Mouse (Mus musculus) MN1 (cell line): ENCODE measurements at regions not wholly inside any gene's neighbourhood (a gene's known extent, or its start where the extent isn't known, plus 50 kb on each side); places are given as distances from the start of the nearest gene placed in this dataset.

Experiments
- DNase-seq: peaks from one replicate; pipeline ENCODE4 v3.0.0-alpha.2; 2016; ENCODE audit warnings: low spot score

DNA sequence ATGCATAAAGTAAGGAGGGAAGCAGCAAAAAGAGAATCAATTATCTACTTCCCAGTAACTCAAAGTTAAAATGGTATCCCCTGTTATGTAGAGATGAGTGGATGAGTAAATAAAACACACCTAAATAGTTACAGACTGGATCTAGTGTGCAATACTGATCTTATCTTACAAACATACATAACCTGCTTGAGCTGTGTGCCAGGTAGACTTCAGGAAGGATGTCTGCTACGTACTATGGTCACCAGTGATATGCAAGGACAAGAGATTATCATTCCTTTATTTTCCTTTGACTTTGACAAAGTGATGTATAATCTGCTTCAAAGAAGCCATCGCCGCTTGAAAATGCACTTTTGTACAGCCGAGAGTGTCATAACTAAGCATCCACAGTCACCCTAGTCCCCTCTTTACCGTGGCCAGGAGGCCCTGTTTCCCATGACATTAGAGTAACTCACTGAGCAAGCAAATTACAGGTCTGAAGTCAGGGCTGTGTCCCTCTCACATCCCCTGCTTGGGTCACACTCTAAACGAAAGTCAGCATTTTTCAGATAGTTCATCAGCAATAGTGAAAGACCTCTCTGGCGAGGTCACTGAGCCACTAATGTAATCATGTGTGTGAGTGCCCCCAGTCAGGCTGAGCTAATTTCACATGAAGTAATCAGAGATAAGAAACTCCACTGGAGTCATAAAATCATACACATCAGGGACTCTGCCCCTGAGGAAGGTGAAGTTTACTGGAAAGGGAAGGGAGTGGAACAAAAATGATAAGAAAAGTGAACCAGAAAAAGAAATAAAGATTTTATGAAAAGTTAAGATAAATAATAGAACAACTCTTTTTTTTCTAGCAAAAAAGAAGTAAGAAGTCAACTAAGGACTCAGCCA, 929.8 kb upstream of the Gm7489 start:
- DNase-seq: no peak

DNA sequence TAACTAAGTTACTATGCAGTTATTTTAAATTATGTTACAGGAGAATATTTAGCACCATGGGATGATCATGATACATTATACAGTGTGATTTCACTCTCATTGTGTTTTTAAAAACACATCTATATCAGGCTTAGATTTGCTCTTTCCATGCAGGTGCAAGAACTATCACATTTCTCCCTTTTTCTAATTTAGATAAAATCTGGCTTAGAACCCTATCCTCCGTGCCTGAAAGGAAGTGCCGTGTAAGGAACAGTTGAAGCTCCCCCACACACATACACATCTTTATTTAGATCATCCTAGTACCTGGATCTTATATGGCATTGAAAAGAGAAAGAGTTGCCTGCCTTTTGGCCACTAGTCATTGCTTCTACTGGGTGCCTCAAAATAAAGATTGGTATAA, 925.0 kb upstream of the Gm7489 start:
- no peak for DNase-seq

DNA sequence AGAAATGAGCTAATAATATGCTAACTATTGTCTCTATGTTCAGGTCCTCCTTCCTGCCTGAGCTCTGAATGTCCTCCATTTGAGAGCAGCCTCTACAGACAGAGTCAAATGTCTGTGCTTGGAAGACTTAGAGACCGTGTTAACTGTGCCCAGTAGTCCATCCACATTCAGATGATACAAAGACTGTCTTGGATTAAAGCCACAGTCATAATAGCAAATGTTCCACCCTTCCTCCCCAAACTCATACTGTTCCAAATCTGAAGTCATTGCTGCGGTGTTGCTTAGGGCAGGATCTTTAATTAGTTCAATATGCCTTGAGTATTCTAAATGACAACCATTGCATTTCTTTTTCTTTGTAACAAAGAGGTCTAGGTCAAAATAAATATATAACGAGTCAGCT, 923.2 kb upstream of the Gm7489 start:
- no peak for DNase-seq

GRCm38 (mm10) chr15:52963918-52964317, 920.8 kb upstream of the Gm7489 start:
- DNase-seq: no peak

DNA sequence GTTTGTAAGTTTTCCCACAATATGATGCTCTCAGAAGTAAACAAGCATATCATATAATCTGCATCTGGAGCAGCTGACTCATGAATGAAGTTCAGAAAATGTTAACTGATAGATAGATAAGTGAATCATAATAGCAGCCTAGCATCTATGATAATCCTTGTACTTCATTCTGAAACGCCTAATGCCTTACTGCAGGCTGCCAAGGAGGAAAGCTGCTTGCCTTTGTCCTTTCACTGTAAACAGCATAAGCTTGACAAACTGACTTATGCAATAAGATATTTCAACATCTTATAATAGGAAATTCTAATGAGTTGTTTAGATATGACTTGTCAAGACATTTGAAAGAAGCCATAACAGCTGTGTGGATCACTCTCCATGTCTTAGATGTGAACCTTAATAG, 920.3 kb upstream of the Gm7489 start:
- DNase-seq: no peak

DNA sequence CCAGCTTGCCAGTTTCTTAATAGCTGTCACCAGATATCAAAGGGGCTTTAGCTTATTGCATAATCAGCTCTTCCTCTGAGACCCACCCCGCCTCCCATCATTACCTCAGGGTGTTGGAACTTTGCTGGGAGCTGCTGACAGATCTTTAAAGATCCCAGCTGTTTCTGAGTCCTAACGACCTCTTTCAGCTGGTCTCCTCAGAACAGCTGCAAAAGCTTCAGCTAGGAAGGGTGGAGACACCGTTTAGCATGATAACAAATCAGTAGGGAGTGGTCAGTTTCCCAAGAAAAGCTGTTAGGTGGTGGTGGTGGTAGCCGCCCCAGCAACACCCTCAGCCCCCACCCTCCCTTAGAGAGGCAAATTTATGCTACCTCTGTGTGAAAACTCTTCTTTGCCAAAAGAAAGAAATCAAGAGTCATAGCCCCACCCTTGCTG, 916.9 kb upstream of the Gm7489 start:
- DNase-seq: no peak

DNA sequence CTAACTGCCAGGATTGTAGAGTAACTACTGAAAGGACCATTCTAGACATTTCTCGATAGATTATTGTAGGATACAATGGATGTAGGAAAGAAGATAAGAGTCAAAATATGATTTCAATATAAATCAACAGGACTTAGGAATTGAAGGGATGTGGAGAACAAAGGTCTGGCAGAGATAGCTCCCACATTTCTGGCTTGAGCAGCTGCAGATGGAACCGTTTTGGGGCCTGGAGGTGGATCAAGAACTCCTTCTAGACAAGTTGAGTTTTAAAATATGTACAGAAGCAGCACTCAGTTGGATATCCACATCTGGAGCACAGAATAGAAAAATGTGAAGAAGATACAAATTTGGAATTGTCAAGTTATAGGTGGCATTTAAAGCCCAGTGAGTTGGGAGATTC, 901.9 kb upstream of the Gm7489 start:
- DNase-seq: no peak

GRCm38 (mm10) chr15:52990580-52990979, 894.1 kb upstream of the Gm7489 start:
- no peak for DNase-seq

DNA sequence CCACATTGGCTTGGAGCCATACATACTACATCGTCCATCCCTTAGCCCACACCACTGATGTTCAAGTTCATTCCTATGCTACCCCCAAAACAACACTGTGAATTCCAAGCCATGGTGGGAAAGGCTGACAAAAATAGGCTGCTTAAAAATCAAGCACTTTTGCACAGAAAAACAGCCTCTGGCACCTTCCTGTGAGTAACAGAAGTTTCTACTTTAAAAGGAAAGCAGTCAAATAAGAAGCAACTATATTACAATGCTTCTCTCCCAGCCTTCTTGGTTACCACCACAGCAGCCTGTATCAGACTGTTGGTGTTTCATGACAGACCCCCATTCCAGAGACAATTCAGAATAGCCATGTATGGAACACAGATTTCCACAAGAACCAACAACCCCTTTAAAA, 890.4 kb upstream of the Gm7489 start:
- no peak for DNase-seq

DNA sequence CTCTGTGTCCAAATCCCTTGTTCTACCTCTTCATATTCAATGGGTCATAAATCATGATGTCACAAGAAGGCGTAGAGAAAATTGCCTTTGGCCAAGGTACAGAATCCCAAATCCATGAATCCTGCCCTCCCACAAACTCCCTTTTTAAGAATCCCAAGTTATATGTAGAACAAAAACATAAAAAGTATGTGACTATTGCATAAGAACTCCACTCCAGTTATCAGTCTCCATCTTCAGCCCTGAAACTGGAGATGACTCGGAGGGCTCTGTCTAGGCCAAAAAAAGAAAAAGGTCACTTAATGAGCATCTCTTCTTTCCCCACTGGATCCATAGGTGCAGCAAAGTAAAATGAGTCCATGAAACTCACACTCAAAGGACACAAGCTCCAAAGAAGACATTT, 885.5 kb upstream of the Gm7489 start:
- DNase-seq: no peak

GRCm38 (mm10) chr15:52999776-53000175, 884.9 kb upstream of the Gm7489 start:
- DNase-seq: no peak

GRCm38 (mm10) chr15:53001429-53001828, 883.3 kb upstream of the Gm7489 start:
- DNase-seq: no peak

DNA sequence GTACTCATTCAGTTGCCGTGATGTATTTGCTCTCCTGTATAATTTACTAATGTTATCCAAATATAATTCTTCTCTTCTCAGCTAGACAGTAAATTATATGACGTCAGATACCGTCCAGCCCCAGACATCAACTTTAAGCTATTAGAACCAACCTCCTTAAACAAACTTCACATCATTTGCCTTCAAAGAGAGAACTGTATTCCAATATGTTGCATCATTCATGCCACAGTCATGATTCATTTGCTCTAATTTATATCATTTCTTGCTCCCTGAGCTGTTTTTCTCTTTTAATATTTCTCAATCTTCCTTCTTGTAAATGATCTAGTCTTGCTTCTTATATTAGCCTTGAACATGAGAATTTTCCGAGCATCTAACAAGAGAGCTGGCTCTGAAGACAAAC, 882.7 kb upstream of the Gm7489 start:
- no peak for DNase-seq

- no peak for DNase-seq
Observed at GRCm38 (mm10) chr15:53004078-53004477, 880.6 kb upstream of the Gm7489 start.

DNA sequence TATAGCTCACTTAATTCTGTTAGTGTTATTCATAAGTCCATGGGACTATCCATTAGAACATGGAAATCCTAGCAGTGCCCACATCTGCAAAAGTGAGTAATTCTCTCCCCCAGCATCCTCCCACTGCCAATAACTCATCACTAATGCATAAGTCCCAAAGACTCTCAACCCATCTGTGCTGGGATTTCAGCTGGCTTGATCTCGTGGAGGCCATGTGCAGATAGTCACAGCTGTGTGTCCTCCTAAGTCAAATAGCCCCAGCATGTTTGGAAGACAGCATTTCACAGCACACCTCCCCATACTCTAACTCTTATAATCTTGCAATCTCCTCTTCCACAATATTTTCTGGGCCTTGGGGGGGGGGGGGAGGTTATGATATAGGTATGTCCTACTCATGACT, 877.9 kb upstream of the Gm7489 start:
- no peak for DNase-seq

DNA sequence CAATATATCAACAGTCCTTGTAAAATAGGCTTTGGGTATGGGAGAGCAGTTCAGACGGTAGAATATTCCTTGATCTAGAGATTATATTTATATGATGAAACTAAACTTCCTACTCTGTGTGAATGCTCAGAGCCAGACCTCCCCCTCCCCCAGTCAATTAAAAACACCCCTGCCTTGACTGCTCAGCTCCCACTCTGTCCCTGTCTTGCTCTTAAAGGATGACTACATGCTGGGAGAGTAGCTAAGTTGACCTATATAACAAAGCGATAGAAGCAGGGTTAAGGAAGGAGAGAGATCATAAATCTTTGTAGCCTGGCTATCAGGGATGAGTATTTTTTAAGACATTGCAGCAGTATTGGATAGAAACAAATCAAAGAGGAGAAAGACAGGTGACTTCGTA, 875.4 kb upstream of the Gm7489 start:
- no peak for DNase-seq
